Mouse (Mus musculus): ENCODE measurements at regions not wholly inside any gene's neighbourhood (a gene's known extent, or its start where the extent isn't known, plus 50 kb on each side); places are given as distances from the start of the nearest gene placed in this dataset.
A peak's percentile ranks its signal among the peaks of the same experiment; 100 is the strongest.

DNA sequence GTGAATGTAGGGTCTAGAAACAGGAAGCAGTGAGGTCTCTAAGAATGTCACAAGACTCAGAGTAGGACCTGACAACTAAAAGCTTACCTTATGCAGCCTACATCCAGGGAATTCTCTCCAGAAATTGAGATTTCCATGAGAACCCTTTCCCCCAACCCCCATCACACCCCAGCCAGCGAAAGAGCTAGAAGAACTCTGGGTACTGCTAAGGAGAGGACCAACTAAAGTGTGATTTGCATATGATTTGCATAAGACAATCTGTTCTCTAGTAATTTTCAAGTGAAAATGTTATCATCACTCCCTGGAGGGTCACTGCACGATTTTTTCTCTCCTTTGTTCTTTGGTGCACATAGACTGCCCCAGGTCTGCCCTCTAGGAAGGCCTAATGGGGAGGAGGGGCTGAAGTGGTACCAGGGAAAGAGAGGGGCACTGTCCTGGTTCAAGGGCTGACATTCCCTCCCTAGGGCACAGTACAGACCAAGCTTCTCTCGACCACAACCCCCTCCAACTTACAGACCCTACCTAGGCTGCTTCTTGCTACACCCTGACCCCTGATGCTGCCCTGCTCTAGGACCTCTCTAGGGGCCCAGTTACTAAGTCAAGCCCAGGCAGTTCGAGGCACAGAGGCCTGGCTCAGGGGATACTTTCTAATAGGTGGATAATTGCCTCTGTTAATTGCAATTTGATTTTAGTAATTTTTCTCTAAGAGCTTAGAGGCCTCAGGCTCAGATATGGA lies 77.4 kb upstream of the Pja1 start:
- Histone ChIP-seq H3K9ac (ENCODE audit: low read length) (no peak overlapping the region), H3K27me3 (ENCODE audit: control insufficient read depth, insufficient read depth, low read length) (no peaks in the 10 kb centered on the region), H3K27ac (replicated peaks) (no peak overlapping the region), H3K4me1 (replicated peaks; ENCODE audit: control insufficient read depth, insufficient read depth) (no peaks in the 10 kb centered on the region), H3K9me3 (ENCODE audit: control insufficient read depth, low read length) (no peaks in the 10 kb centered on the region), H3K4me2 (replicated peaks; ENCODE audit: low read depth) (no peak overlapping the region), H3K36me3 (ENCODE audit: control insufficient read depth, insufficient read depth, low read length) (no peaks in the 10 kb centered on the region), H3K4me3 (ENCODE audit: low read depth, low read length) (no peak overlapping the region)
- TF ChIP-seq CTCF (IDR thresholded peaks at IDR 0.05; ENCODE audit: low read depth) (no peak), EP300 (optimal IDR thresholded peaks at IDR 0.05) (no peak)
- DNase-seq (ENCODE audit: low spot score) (no peak), ATAC-seq (ENCODE audit: low FRiP score, low TSS enrichment) (no peak)
- 77% methylated on average over 4 of the region's 4 CpGs for WGBS

DNA sequence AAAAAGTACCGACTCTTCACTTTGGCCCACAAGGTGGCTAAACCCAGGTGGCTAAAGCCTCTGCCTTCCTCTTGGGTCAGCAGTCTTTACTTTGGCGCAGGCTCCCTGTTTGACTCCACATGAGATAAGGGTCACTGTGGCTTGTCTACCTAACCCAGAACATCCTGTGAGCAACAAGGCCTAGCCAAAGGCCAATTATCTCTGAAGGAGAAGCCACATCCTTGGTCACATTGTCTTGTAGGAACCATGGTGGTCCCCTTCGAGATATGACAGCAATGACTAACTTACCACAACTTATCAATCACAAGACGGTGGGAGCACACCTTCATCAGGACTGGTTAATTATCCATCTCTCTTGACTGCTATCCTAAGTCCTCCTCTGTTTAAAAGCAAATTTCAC lies 73.3 kb upstream of the Pja1 start:
- H3K4me3 ChIP-seq (ENCODE audit: low read depth, low read length): no peak overlapping the region
- DNase-seq (ENCODE audit: low spot score) (no peak), ATAC-seq (ENCODE audit: low FRiP score, low TSS enrichment) (no peak)
- H3K9me3 ChIP-seq (ENCODE audit: control insufficient read depth, low read length): no peaks in the 10 kb centered on the region
- no peaks in the 10 kb centered on the region for H3K4me1 ChIP-seq (replicated peaks; ENCODE audit: control insufficient read depth, insufficient read depth)
- 74% methylated on average over 4 of the region's 4 CpGs for WGBS
- no peaks in the 10 kb centered on the region for H3K36me3 ChIP-seq (ENCODE audit: control insufficient read depth, insufficient read depth, low read length)
- no peak overlapping the region for H3K4me2 ChIP-seq (replicated peaks; ENCODE audit: low read depth)
- TF ChIP-seq CTCF (IDR thresholded peaks at IDR 0.05; ENCODE audit: low read depth): no peak
- no peak for TF ChIP-seq EP300 (optimal IDR thresholded peaks at IDR 0.05)
- H3K27ac ChIP-seq (replicated peaks): no peak overlapping the region
- no peaks in the 10 kb centered on the region for H3K27me3 ChIP-seq (ENCODE audit: control insufficient read depth, insufficient read depth, low read length)
- no peak overlapping the region for H3K9ac ChIP-seq (ENCODE audit: low read length)

DNA sequence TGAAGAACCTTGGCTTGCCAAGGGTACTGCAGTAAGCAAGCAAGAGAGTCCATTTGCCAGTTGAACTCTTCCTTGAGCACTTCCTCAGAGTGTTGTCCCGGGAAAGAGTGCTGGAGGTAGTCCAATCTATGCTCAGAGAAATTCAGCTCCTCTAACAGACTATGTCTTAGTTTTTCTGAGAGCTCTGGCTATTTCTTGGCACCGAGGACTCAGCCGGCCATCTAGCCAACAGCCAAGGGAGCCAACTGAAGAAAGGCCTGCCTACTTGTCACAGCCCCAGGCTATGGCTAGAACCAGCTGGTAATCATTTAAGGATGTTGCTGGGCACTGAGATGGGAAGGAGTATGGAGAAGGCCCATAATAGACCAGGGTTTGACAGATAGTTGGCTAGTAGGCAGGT lies 70.8 kb upstream of the Pja1 start:
- no peak overlapping the region for H3K4me2 ChIP-seq (replicated peaks; ENCODE audit: low read depth)
- 76% methylated on average over 3 of the region's 3 CpGs for WGBS
- ATAC-seq (ENCODE audit: low FRiP score, low TSS enrichment) (no peak), DNase-seq (ENCODE audit: low spot score) (no peak)
- no peak overlapping the region for H3K9ac ChIP-seq (ENCODE audit: low read length)
- no peaks in the 10 kb centered on the region for H3K9me3 ChIP-seq (ENCODE audit: control insufficient read depth, low read length)
- no peaks in the 10 kb centered on the region for H3K27me3 ChIP-seq (ENCODE audit: control insufficient read depth, insufficient read depth, low read length)
- H3K27ac ChIP-seq (replicated peaks): no peak overlapping the region
- TF ChIP-seq CTCF (IDR thresholded peaks at IDR 0.05; ENCODE audit: low read depth) (no peak), EP300 (optimal IDR thresholded peaks at IDR 0.05) (no peak)
- no peaks in the 10 kb centered on the region for H3K4me1 ChIP-seq (replicated peaks; ENCODE audit: control insufficient read depth, insufficient read depth)
- H3K4me3 ChIP-seq (ENCODE audit: low read depth, low read length): no peak overlapping the region
- H3K36me3 ChIP-seq (ENCODE audit: control insufficient read depth, insufficient read depth, low read length): no peaks in the 10 kb centered on the region

DNA sequence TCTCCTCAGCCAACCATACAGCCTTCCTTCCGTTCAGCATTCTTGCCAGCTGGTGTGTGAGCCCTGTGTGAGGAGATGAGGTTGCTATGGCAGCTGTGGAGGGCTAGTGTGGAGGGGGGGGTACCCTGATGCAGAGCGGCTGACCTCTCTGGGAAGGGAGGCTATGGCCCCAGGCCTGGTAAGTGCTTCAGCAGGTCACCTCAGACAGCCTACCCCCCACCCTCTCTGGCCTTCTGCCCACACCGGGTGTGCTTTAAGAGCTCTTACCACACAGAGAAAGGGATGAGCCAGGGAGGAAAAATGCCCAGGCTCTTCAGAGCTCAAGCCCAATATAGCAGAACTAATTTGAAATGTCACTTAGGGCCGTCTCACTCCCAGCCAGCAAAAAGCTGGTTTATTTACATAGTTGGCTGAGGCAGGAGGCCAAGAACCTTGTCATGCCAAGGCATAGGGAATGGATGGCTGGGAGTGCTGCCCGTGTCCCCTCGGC lies 69.1 kb upstream of the Pja1 start:
- no peak for DNase-seq (ENCODE audit: low spot score)
- TF ChIP-seq CTCF (IDR thresholded peaks at IDR 0.05; ENCODE audit: low read depth) (no peak), EP300 (optimal IDR thresholded peaks at IDR 0.05) (no peak)

DNA sequence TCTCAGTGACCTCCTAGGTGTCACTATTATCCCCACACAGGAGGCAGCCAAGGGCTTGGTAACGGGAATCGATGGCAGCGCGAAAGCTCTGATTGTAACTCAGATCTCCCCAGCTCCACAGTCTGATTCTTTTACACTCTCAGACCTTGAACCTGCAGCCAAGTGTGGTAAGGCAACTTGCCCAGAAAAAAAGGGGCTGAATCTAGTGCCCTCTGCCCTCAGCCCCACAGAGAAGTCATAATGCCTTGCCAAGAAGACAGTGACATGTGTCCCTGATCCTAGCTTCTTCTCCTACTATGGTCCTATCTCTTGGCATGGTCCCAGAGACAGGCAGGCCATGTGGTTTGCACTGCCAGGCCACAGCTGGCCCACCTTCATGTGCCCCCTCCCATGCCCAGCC lies 68.6 kb upstream of the Pja1 start:
- no peaks in the 10 kb centered on the region for H3K4me1 ChIP-seq (replicated peaks; ENCODE audit: control insufficient read depth, insufficient read depth)
- no peak for DNase-seq (ENCODE audit: low spot score)
- no peak overlapping the region for H3K4me2 ChIP-seq (replicated peaks; ENCODE audit: low read depth)
- no peak overlapping the region for H3K9ac ChIP-seq (ENCODE audit: low read length)
- no peaks in the 10 kb centered on the region for H3K36me3 ChIP-seq (ENCODE audit: control insufficient read depth, insufficient read depth, low read length)
- WGBS: 87% methylated on average over 4 of the region's 4 CpGs
- H3K27me3 ChIP-seq (ENCODE audit: control insufficient read depth, insufficient read depth, low read length): no peaks in the 10 kb centered on the region
- no peak overlapping the region for H3K27ac ChIP-seq (replicated peaks)
- H3K9me3 ChIP-seq (ENCODE audit: control insufficient read depth, low read length): no peaks in the 10 kb centered on the region
- no peak for ATAC-seq (ENCODE audit: low FRiP score, low TSS enrichment)
- TF ChIP-seq EP300 (optimal IDR thresholded peaks at IDR 0.05): no peak
- TF ChIP-seq CTCF (IDR thresholded peaks at IDR 0.05; ENCODE audit: low read depth): no peak
- no peak overlapping the region for H3K4me3 ChIP-seq (ENCODE audit: low read depth, low read length)

More for the DNA sequence above, 69.1 kb upstream of the Pja1 start:
- H3K4me3 ChIP-seq (ENCODE audit: low read depth, low read length): no peak overlapping the region
- WGBS: 59% methylated on average over 6 of the region's 6 CpGs
- no peak overlapping the region for H3K4me2 ChIP-seq (replicated peaks; ENCODE audit: low read depth)
- H3K27ac ChIP-seq (replicated peaks): no peak overlapping the region
- H3K9me3 ChIP-seq (ENCODE audit: control insufficient read depth, low read length): no peaks in the 10 kb centered on the region
- ATAC-seq (ENCODE audit: low FRiP score, low TSS enrichment): 0 out of 2 replicates have a peak, but pooled peaks have one; percentile 26
- no peaks in the 10 kb centered on the region for H3K4me1 ChIP-seq (replicated peaks; ENCODE audit: control insufficient read depth, insufficient read depth)
- no peaks in the 10 kb centered on the region for H3K36me3 ChIP-seq (ENCODE audit: control insufficient read depth, insufficient read depth, low read length)
- no peaks in the 10 kb centered on the region for H3K27me3 ChIP-seq (ENCODE audit: control insufficient read depth, insufficient read depth, low read length)
- H3K9ac ChIP-seq (ENCODE audit: low read length): no peak overlapping the region

DNA sequence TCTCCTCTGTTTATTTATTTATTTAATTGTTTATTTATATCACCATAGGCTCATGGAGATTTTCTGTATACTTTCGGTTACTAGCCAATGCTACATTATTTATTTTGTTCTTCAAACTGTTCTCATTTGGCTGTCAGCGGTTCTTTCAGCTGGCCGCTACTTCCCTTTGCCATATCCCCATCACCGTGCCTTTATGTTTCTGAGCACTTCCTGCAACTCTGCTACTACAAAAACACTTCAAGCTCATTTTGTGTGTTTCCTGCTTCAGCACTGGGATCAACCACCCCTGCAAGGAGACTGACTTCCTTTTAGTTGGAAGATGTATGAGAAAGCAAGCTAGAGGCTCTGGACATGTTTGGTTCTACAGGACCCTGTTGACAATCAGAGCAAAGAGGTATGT lies 66.7 kb upstream of the Pja1 start:
- no peaks in the 10 kb centered on the region for H3K27me3 ChIP-seq (ENCODE audit: control insufficient read depth, insufficient read depth, low read length)
- 69% methylated on average over 4 of the region's 4 CpGs for WGBS
- H3K4me3 ChIP-seq (ENCODE audit: low read depth, low read length): no peak overlapping the region
- no peak overlapping the region for H3K27ac ChIP-seq (replicated peaks)
- H3K4me2 ChIP-seq (replicated peaks; ENCODE audit: low read depth): no peak overlapping the region
- no peaks in the 10 kb centered on the region for H3K9me3 ChIP-seq (ENCODE audit: control insufficient read depth, low read length)
- H3K4me1 ChIP-seq (replicated peaks; ENCODE audit: control insufficient read depth, insufficient read depth): no peaks in the 10 kb centered on the region
- no peaks in the 10 kb centered on the region for H3K36me3 ChIP-seq (ENCODE audit: control insufficient read depth, insufficient read depth, low read length)
- no peak overlapping the region for H3K9ac ChIP-seq (ENCODE audit: low read length)
- no peak for TF ChIP-seq CTCF (IDR thresholded peaks at IDR 0.05; ENCODE audit: low read depth)
- ATAC-seq (ENCODE audit: low FRiP score, low TSS enrichment) (no peak), DNase-seq (ENCODE audit: low spot score) (no peak)

Measured in stomach, postnatal 0 days (tissue).